Mouse (Mus musculus) MEL (cell line): ENCODE results near the gene Cx3cr1.

ENCODE experiments used
- CTCF ChIP-seq, 3 experiments: IDR thresholded peaks in 2 of 3; conservative IDR thresholded peaks in 1 of 3; 2 replicates each; pipeline ENCODE4 v1.5.1; 2011 to 2012; ENCODE audit warnings: low read length in 3 of 3, low read depth in 2 of 3, mild to moderate bottlenecking in 2 of 3, improper control_type of control experiment in 1 of 3, inconsistent platforms in 1 of 3, mixed read lengths in 1 of 3, moderate library complexity in 1 of 3; ENCODE audit not compliant: control insufficient read depth in 1 of 3, insufficient read depth in 1 of 3, poor library complexity in 1 of 3, severe bottlenecking in 1 of 3
- E2F4 ChIP-seq: IDR thresholded peaks from 2 replicates; pipeline ENCODE4 v1.6.1; 2011; ENCODE audit warnings: low read depth, low read length, improper control_type of control experiment, borderline replicate concordance
- ELF1 ChIP-seq: IDR thresholded peaks from 2 replicates; pipeline ENCODE4 v1.6.1; 2014; ENCODE audit warnings: low read depth, mild to moderate bottlenecking, inconsistent platforms, low read length, improper control_type of control experiment, moderate library complexity
- EP300 ChIP-seq, 2 experiments: IDR thresholded peaks; 2 replicates each; pipeline ENCODE4 v1.6.1; 2011; ENCODE audit warnings: improper control_type of control experiment in 2 of 2, low read length in 2 of 2, low read depth in 1 of 2, mild to moderate bottlenecking in 1 of 2
- GATA1 ChIP-seq: IDR thresholded peaks from 2 replicates; pipeline ENCODE4 v1.6.1; 2011; ENCODE audit warnings: low read depth, low read length, improper control_type of control experiment
- KAT2A ChIP-seq: conservative IDR thresholded peaks from 2 replicates; pipeline ENCODE4 v1.6.1; 2012; ENCODE audit warnings: low read depth, low read length, improper control_type of control experiment, inconsistent platforms
- MAFK ChIP-seq: IDR thresholded peaks from 2 replicates; pipeline ENCODE4 v1.6.1; 2011; ENCODE audit warnings: low read depth, mild to moderate bottlenecking, low read length, improper control_type of control experiment, borderline replicate concordance
- MAX ChIP-seq: IDR thresholded peaks from 2 replicates; pipeline ENCODE4 v1.6.1; 2011; ENCODE audit warnings: low read length, improper control_type of control experiment
- POLR2A ChIP-seq, 2 experiments: IDR thresholded peaks; 2 replicates each; pipeline ENCODE4 v1.6.1; 2011 to 2012; ENCODE audit warnings: low read length in 2 of 2, mild to moderate bottlenecking in 2 of 2, control low read depth in 1 of 2, improper control_type of control experiment in 1 of 2, low read depth in 1 of 2, moderate library complexity in 1 of 2; ENCODE audit not compliant: control insufficient read depth in 1 of 2, insufficient read depth in 1 of 2, poor library complexity in 1 of 2
- SMC3 ChIP-seq: IDR thresholded peaks from 2 replicates; pipeline ENCODE4 v1.6.1; 2011; ENCODE audit warnings: low read depth, low read length, improper control_type of control experiment
- TAL1 ChIP-seq: IDR thresholded peaks from 2 replicates; pipeline ENCODE4 v1.6.1; 2012; ENCODE audit warnings: mild to moderate bottlenecking, inconsistent platforms, low read length, moderate library complexity, mixed read lengths
- ZC3H11A ChIP-seq: IDR thresholded peaks from 2 replicates; pipeline ENCODE4 v1.6.1; 2012; ENCODE audit warnings: low read depth, mild to moderate bottlenecking, inconsistent platforms, low read length, improper control_type of control experiment
- ZKSCAN1 ChIP-seq: IDR thresholded peaks from 2 replicates; pipeline ENCODE4 v1.6.1; 2012; ENCODE audit warnings: low read depth, mild to moderate bottlenecking, inconsistent platforms, low read length, improper control_type of control experiment, moderate library complexity

- TF ChIP-seq CTCF (IDR thresholded peaks at IDR 0.05 in 2 of 3, conservative IDR thresholded peaks at IDR 0.05 in 1 of 3; ENCODE audit: control insufficient read depth in 1 of 3, insufficient read depth in 1 of 3, low read depth in 2 of 3, low read length in 3 of 3, poor library complexity in 1 of 3, severe bottlenecking in 1 of 3): no peak
- no peak for TF ChIP-seq EP300 (IDR thresholded peaks at IDR 0.05; ENCODE audit: low read depth in 1 of 2, low read length in 2 of 2)
- no peak for TF ChIP-seq MAFK
- no peak for TF ChIP-seq TAL1
- no peak for TF ChIP-seq ELF1
- no peak for TF ChIP-seq GATA1
- TF ChIP-seq POLR2A (IDR thresholded peaks at IDR 0.05; ENCODE audit: control insufficient read depth in 1 of 2, insufficient read depth in 1 of 2, low read depth in 1 of 2, low read length in 2 of 2, poor library complexity in 1 of 2): no peak
- no peak for TF ChIP-seq KAT2A
- TF ChIP-seq E2F4: no peak
- no peak for TF ChIP-seq ZKSCAN1
- no peak for TF ChIP-seq SMC3
- TF ChIP-seq MAX: no peak
- no peak for TF ChIP-seq ZC3H11A
These were observed 180.8 kb downstream of the Cx3cr1 start for GRCm38 (mm10) chr9:119888843-119889246.
